Mouse (Mus musculus) hindbrain, embryonic 14.5 days (tissue): ENCODE results near the gene Dennd4b. TPM values are rescaled to one million over a fixed set of nuclear protein-coding genes. Genes with fewer than 3 reads are reported as not detected.
A peak's percentile ranks its signal among the peaks of the same experiment; 100 is the strongest.

Experiments used
- ATAC-seq: fragments of 200-750 bp; cut with Nextera tagmentation; 2 replicates; pipeline ENCODE4 v1.8.0; 2017; ENCODE audit warnings: moderate number of reproducible peaks, mild to moderate bottlenecking, moderate TSS enrichment, moderate library complexity; ENCODE audit not compliant: low FRiP score
- DNase-seq: peaks from one replicate; pipeline ENCODE4 v3.0.0-alpha.2; 2015; ENCODE audit warnings: low spot score
- H3K27ac ChIP-seq: fragments of 300-500 bp; sonication (generic); 2 replicates; pipeline ENCODE4 v1.5.1; 2014; ENCODE audit warnings: mild to moderate bottlenecking, moderate library complexity
- H3K27me3 ChIP-seq: fragments of 300-500 bp; sonication (generic); 2 replicates; pipeline ENCODE4 v1.6.1; 2014; ENCODE audit warnings: mild to moderate bottlenecking, low read length, mixed read lengths; ENCODE audit not compliant: control insufficient read depth, insufficient read depth
- H3K36me3 ChIP-seq: fragments of 300-500 bp; sonication (generic); replicated peaks from 2 replicates; pipeline ENCODE4 v1.6.1; 2014; ENCODE audit not compliant: control insufficient read depth, insufficient read depth
- H3K4me1 ChIP-seq: fragments of 300-500 bp; sonication (generic); replicated peaks from 2 replicates; pipeline ENCODE4 v1.6.1; 2014; ENCODE audit warnings: antibody characterized with exemption, low read length, mixed read lengths; ENCODE audit not compliant: control insufficient read depth, insufficient read depth
- H3K4me2 ChIP-seq: fragments of 300-500 bp; sonication (generic); replicated peaks from 2 replicates; pipeline ENCODE4 v1.6.1; 2014; ENCODE audit warnings: mild to moderate bottlenecking, moderate library complexity
- H3K4me3 ChIP-seq: fragments of 300-500 bp; sonication (generic); replicated peaks from 2 replicates; pipeline ENCODE4 v1.5.1; 2014; ENCODE audit warnings: mild to moderate bottlenecking, low read length
- H3K9ac ChIP-seq: fragments of 300-500 bp; sonication (generic); 2 replicates; pipeline ENCODE4 v1.6.1; 2014
- H3K9me3 ChIP-seq: fragments of 300-500 bp; sonication (generic); 2 replicates; pipeline ENCODE4 v1.6.1; 2016; ENCODE audit warnings: low read length; ENCODE audit not compliant: control insufficient read depth
- WGBS: fragments of 180-500 bp; shearing (Covaris S2); extraction: QIAGEN DNeasy Blood & Tissue Kit; methylation state at CpG from one replicate; pipeline ENCODE4 v1.1.7; 2014; 5-methylcytosine and 5-hydroxymethylcytosine counted together
- polyA plus RNA-seq: library from polyadenylated mRNA; unstranded; fragments of >200 nt; fragmentation: Nextera tagmentation; extraction: Ambion mirVana; gene quantifications from 2 replicates; pipeline ENCODE4 v1.2.1, GENCODE M21; 2014

The Dennd4b gene
- polyA plus RNA-seq = 7.1 and 8.9 TPM in 2 replicates

- under 1% methylated on average over 71 of the region's 87 CpGs for WGBS
- Histone ChIP-seq H3K27me3 (no peaks in the 10 kb centered on the region), H3K4me2 (peak within 1 kb of the TSS; percentile 78), H3K4me1 (peaks cover 12% of the 10 kb centered on the region), H3K36me3 (peaks cover 43% of the 10 kb centered on the region), H3K27ac (peak within 1 kb of the TSS; percentile 95), H3K9me3 (no peaks in the 10 kb centered on the region), H3K9ac (peak within 1 kb of the TSS; percentile 95), H3K4me3 (peak within 1 kb of the TSS; percentile 96)
- peak; percentile 86 for ATAC-seq
- peak; percentile 83 for DNase-seq
Measured at GRCm38 (mm10) chr3:90265034-90265931, at the start of gene Dennd4b. Dennd4b (plus strand) TSS chr3:90265185.

DNA sequence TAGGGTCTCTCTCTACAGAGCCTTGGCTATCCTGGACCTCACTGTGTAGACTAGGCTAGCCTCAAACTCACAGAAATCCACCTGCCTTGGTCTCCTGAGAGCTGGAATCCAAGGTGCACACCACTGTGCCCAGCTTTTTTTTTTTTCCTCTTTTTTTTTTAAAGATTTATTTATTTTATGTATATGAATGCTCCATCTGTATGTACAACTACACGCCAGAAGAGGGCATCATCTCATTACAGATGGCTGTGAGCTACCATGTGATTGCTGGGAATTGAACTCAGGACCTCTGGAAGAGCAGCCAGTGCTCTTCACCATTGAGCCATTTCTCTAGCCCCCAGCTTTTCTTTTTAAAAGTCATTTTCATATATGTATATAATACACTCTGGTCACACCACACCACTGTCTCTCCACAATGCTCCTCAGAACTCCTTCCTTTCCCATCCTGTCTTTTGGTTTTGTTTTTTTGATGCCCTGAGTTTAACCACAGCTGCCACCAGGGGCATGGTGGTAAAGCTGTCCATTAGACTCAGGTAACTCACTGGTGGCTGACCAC is 49.1 kb upstream of the Dennd4b start:
- no peaks in the 10 kb centered on the region for H3K9me3 ChIP-seq
- no peak overlapping the region for H3K27ac ChIP-seq
- H3K4me1 ChIP-seq = peaks cover 24% of the 10 kb centered on the region
- no peak overlapping the region for H3K4me3 ChIP-seq
- WGBS = 42% methylated on average over 1 of the region's 1 CpGs
- H3K36me3 ChIP-seq = peaks cover 17% of the 10 kb centered on the region
- no peak for ATAC-seq
- no peak overlapping the region for H3K9ac ChIP-seq
- no peak overlapping the region for H3K4me2 ChIP-seq
- no peak for DNase-seq
- no peaks in the 10 kb centered on the region for H3K27me3 ChIP-seq

GRCm38 (mm10) chr3:90220088-90220487 is 44.9 kb upstream of the Dennd4b start:
- Histone ChIP-seq H3K36me3 (0 out of 2 replicates have a peak, but pooled peaks cover 5% of the 10 kb centered on the region), H3K27ac (peak overlapping the region; percentile 29; the same call in 1 of the 2 replicates), H3K27me3 (no peaks in the 10 kb centered on the region), H3K4me3 (peak overlapping the region; percentile 30), H3K4me1 (peaks cover 6% of the 10 kb centered on the region; the same call in 1 of the 2 replicates), H3K9me3 (no peaks in the 10 kb centered on the region), H3K9ac (peak overlapping the region; percentile 53; the same call in 1 of the 2 replicates), H3K4me2 (peak overlapping the region; percentile 73)
- WGBS = 13% methylated on average over 6 of the region's 6 CpGs
- ATAC-seq (peak; percentile 59), DNase-seq (peak; percentile 78)

- WGBS = 0% methylated on average over 20 of the region's 20 CpGs
- peaks cover 6% of the 10 kb centered on the region; the same call in 1 of the 2 replicates for H3K4me1 ChIP-seq
- H3K36me3 ChIP-seq = 0 out of 2 replicates have a peak, but pooled peaks cover 6% of the 10 kb centered on the region
- peak overlapping the region; percentile 29; the same call in 1 of the 2 replicates for H3K27ac ChIP-seq
- ATAC-seq (peak; percentile 72; the same call in 1 of the 2 replicates), DNase-seq (no peak)
- peak overlapping the region; percentile 53 for H3K9ac ChIP-seq
- H3K4me2 ChIP-seq = peak overlapping the region; percentile 73
- H3K4me3 ChIP-seq = peak overlapping the region; percentile 30
- H3K27me3 ChIP-seq = no peaks in the 10 kb centered on the region
- no peaks in the 10 kb centered on the region for H3K9me3 ChIP-seq
Measured at GRCm38 (mm10) chr3:90220531-90220951, 44.4 kb upstream of the Dennd4b start.

DNA sequence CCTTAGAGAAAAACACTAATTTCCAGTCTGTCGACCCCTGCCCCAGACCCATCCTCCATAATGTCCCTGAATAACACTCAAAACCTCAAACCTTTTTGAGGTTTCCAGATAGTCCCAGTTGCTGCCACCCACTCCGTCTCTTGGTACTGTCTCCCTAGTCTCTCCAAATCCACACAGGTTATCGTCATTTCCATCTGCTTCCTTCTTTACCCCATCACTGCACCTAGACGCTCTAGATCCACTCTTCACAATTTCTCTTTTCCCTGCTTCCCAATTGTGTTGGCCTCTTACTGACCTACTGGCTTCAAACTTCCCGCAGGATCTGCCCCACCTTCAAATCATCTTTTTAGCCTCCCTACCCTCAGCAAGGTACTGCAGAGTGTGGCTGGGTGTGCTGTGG is 43.9 kb upstream of the Dennd4b start:
- Histone ChIP-seq H3K4me3 (peak overlapping the region; percentile 30), H3K4me2 (peak overlapping the region; percentile 73), H3K4me1 (peaks cover 6% of the 10 kb centered on the region; the same call in 1 of the 2 replicates), H3K36me3 (0 out of 2 replicates have a peak, but pooled peaks cover 6% of the 10 kb centered on the region), H3K27ac (no peak overlapping the region), H3K9me3 (no peaks in the 10 kb centered on the region), H3K9ac (no peak overlapping the region; the same call in 1 of the 2 replicates), H3K27me3 (no peaks in the 10 kb centered on the region)
- DNase-seq (no peak), ATAC-seq (no peak)
- 24% methylated on average over 5 of the region's 5 CpGs for WGBS

- Histone ChIP-seq H3K4me1 (peaks cover 6% of the 10 kb centered on the region; the same call in 1 of the 2 replicates), H3K9ac (no peak overlapping the region), H3K36me3 (0 out of 2 replicates have a peak, but pooled peaks cover 6% of the 10 kb centered on the region), H3K9me3 (no peaks in the 10 kb centered on the region), H3K4me3 (no peak overlapping the region), H3K4me2 (no peak overlapping the region), H3K27me3 (no peaks in the 10 kb centered on the region), H3K27ac (no peak overlapping the region)
- WGBS = 90% methylated on average over 4 of the region's 4 CpGs
- no peak for DNase-seq
- ATAC-seq = no peak
Measured at GRCm38 (mm10) chr3:90222455-90222854, 42.5 kb upstream of the Dennd4b start.

- 0 out of 2 replicates have a peak, but pooled peaks cover 6% of the 10 kb centered on the region for H3K36me3 ChIP-seq
- no peaks in the 10 kb centered on the region for H3K27me3 ChIP-seq
- WGBS = 87% methylated on average over 3 of the region's 3 CpGs
- peaks cover 6% of the 10 kb centered on the region; the same call in 1 of the 2 replicates for H3K4me1 ChIP-seq
- no peak overlapping the region for H3K27ac ChIP-seq
- H3K4me3 ChIP-seq = no peak overlapping the region
- no peak for DNase-seq
- H3K9me3 ChIP-seq = no peaks in the 10 kb centered on the region
- no peak overlapping the region for H3K4me2 ChIP-seq
- no peak for ATAC-seq
- no peak overlapping the region for H3K9ac ChIP-seq
Measured at GRCm38 (mm10) chr3:90222941-90223340, 42.0 kb upstream of the Dennd4b start.

DNA sequence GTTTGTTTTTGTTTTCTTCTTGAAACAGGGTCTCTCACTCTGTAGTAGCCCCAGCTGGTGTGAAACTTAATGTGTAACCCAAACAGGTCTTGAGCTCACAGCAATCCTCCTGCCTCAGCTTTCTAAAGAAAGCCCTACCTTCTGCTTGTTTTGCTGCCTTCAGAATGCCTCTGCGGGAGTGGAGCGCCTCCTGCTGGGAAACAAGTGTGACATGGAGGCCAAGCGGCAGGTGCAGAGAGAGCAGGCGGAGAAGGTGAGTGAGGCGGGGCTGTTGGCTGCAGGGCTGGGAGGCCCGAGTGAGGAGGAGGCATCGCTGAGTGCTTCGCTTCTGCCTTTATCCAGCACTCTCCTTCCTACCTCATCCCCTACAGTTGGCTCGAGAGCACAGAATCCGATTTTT is 40.7 kb upstream of the Dennd4b start:
- H3K4me1 ChIP-seq = peaks cover 6% of the 10 kb centered on the region; the same call in 1 of the 2 replicates
- H3K27me3 ChIP-seq = no peaks in the 10 kb centered on the region
- H3K36me3 ChIP-seq = 0 out of 2 replicates have a peak, but pooled peaks cover 6% of the 10 kb centered on the region
- H3K9me3 ChIP-seq = no peaks in the 10 kb centered on the region
- H3K4me3 ChIP-seq = no peak overlapping the region
- H3K9ac ChIP-seq = no peak overlapping the region
- no peak overlapping the region for H3K4me2 ChIP-seq
- DNase-seq (no peak), ATAC-seq (no peak)
- H3K27ac ChIP-seq = no peak overlapping the region
- WGBS = 74% methylated on average over 10 of the region's 10 CpGs

GRCm38 (mm10) chr3:90231075-90231474 is 33.9 kb upstream of the Dennd4b start:
- no peaks in the 10 kb centered on the region for H3K27me3 ChIP-seq
- H3K27ac ChIP-seq = peak overlapping the region; percentile 82
- H3K4me2 ChIP-seq = peak overlapping the region; percentile 83
- no peaks in the 10 kb centered on the region for H3K9me3 ChIP-seq
- H3K4me3 ChIP-seq = peak overlapping the region; percentile 63
- WGBS = 19% methylated on average over 8 of the region's 8 CpGs
- H3K9ac ChIP-seq = peak overlapping the region; percentile 70
- ATAC-seq (peak; percentile 2; the same call in 1 of the 2 replicates), DNase-seq (no peak)
- H3K4me1 ChIP-seq = peaks cover 11% of the 10 kb centered on the region
- H3K36me3 ChIP-seq = peaks cover 24% of the 10 kb centered on the region
